Mouse (Mus musculus): Measurements from ENCODE around the gene Csl. TPM values are rescaled to one million over a fixed set of nuclear protein-coding genes. Genes with fewer than 3 reads are reported as not detected.

Csl gene
- polyA plus RNA-seq (2012; rRNA removed): 0.02 TPM in 1 of 2 replicates, not detected in the other

GRCm38 (mm10) chr10:99759558-99759957, at the start of gene Csl:
TSS of gene Csl (minus strand) at chr10:99759658.

